Mouse (Mus musculus): ENCODE data around the gene Slc25a29. TPM values are rescaled to one million over a fixed set of nuclear protein-coding genes. Genes with fewer than 3 reads are reported as not detected.

Slc25a29 gene
- total RNA-seq, 1 experiment: 2.1 TPM

GRCm38 (mm10) chr12:108830358-108830757, 5.3 kb downstream of the Slc25a29 start:
- no peak for DNase-seq (ENCODE audit: low read depth, low spot score)
- in situ Hi-C loops (cut with MboI; ENCODE audit: low sequenced_read_pairs in 2 of 2, unreplicated experiment in 2 of 2): no loop called here
- TF ChIP-seq MAFK (IDR thresholded peaks at IDR 0.05; ENCODE audit: insufficient read depth, low read depth, low read length) (no peak), ZC3H11A (IDR thresholded peaks at IDR 0.05; ENCODE audit: borderline replicate concordance, low read depth, low read length) (no peak), HCFC1 (IDR thresholded peaks at IDR 0.05; ENCODE audit: borderline replicate concordance, insufficient read depth, low read length) (no peak), CHD2 (IDR thresholded peaks at IDR 0.05; ENCODE audit: low read depth, low read length) (no peak), ZNF384 (IDR thresholded peaks at IDR 0.05; ENCODE audit: low read depth, low read length) (no peak)
- Histone ChIP-seq H3K9ac (ENCODE audit: insufficient read depth, low read depth, low read length, poor library complexity, severe bottlenecking) (no peak overlapping the region), H3K27ac (ENCODE audit: insufficient read depth, low read depth, low read length, poor library complexity, severe bottlenecking) (no peak overlapping the region), H3K9me3 (ENCODE audit: control insufficient read depth, insufficient read depth, low read depth, low read length) (no peaks in the 10 kb centered on the region), H3K4me1 (ENCODE audit: control insufficient read depth in 2 of 2, insufficient read depth in 2 of 2, low read length in 2 of 2, poor library complexity in 1 of 2) (peaks cover 0 to 6% of the 10 kb centered on the region in 2 experiments; a peak in 1 of 4 replicates), H3K4me3 (ENCODE audit: insufficient read depth in 1 of 2, low read depth in 1 of 2, low read length in 2 of 2, poor library complexity in 1 of 2, severe bottlenecking in 1 of 2) (no peak overlapping the region), H3K36me3 (ENCODE audit: control insufficient read depth, insufficient read depth, low read length, poor library complexity, severe bottlenecking) (no peaks in the 10 kb centered on the region; the same call in 1 of the 2 replicates)

GRCm38 (mm10) chr12:108829636-108830035, 6.0 kb downstream of the Slc25a29 start:
- no peak overlapping the region for H3K9ac ChIP-seq (ENCODE audit: insufficient read depth, low read depth, low read length, poor library complexity, severe bottlenecking)
- in situ Hi-C loops (cut with MboI; ENCODE audit: low sequenced_read_pairs in 2 of 2, unreplicated experiment in 2 of 2): no loop called here
- peaks cover 0 to 6% of the 10 kb centered on the region in 2 experiments; a peak in 1 of 4 replicates for H3K4me1 ChIP-seq (ENCODE audit: control insufficient read depth in 2 of 2, insufficient read depth in 2 of 2, low read length in 2 of 2, poor library complexity in 1 of 2)
- H3K36me3 ChIP-seq (ENCODE audit: control insufficient read depth, insufficient read depth, low read length, poor library complexity, severe bottlenecking): no peaks in the 10 kb centered on the region; the same call in 1 of the 2 replicates
- no peak overlapping the region for H3K27ac ChIP-seq (ENCODE audit: insufficient read depth, low read depth, low read length, poor library complexity, severe bottlenecking)
- H3K9me3 ChIP-seq (ENCODE audit: control insufficient read depth, insufficient read depth, low read depth, low read length): no peaks in the 10 kb centered on the region
- no peak overlapping the region for H3K4me3 ChIP-seq (ENCODE audit: insufficient read depth in 1 of 2, low read depth in 1 of 2, low read length in 2 of 2, poor library complexity in 1 of 2, severe bottlenecking in 1 of 2)
- TF ChIP-seq ZNF384 (IDR thresholded peaks at IDR 0.05; ENCODE audit: low read depth, low read length) (no peak), MAFK (IDR thresholded peaks at IDR 0.05; ENCODE audit: insufficient read depth, low read depth, low read length) (no peak), CHD2 (IDR thresholded peaks at IDR 0.05; ENCODE audit: low read depth, low read length) (no peak), ZC3H11A (IDR thresholded peaks at IDR 0.05; ENCODE audit: borderline replicate concordance, low read depth, low read length) (no peak), HCFC1 (IDR thresholded peaks at IDR 0.05; ENCODE audit: borderline replicate concordance, insufficient read depth, low read length) (no peak)
- DNase-seq (ENCODE audit: low read depth, low spot score): no peak

GRCm38 (mm10) chr12:108827641-108828040, 8.0 kb downstream of the Slc25a29 start:
- Histone ChIP-seq H3K4me1 (ENCODE audit: control insufficient read depth in 2 of 2, insufficient read depth in 2 of 2, low read length in 2 of 2, poor library complexity in 1 of 2) (peaks cover 0 to 6% of the 10 kb centered on the region in 2 experiments; a peak in 1 of 4 replicates), H3K27ac (ENCODE audit: insufficient read depth, low read depth, low read length, poor library complexity, severe bottlenecking) (no peak overlapping the region), H3K9ac (ENCODE audit: insufficient read depth, low read depth, low read length, poor library complexity, severe bottlenecking) (no peak overlapping the region), H3K36me3 (ENCODE audit: control insufficient read depth, insufficient read depth, low read length, poor library complexity, severe bottlenecking) (no peaks in the 10 kb centered on the region), H3K9me3 (ENCODE audit: control insufficient read depth, insufficient read depth, low read depth, low read length) (no peaks in the 10 kb centered on the region), H3K4me3 (ENCODE audit: insufficient read depth in 1 of 2, low read depth in 1 of 2, low read length in 2 of 2, poor library complexity in 1 of 2, severe bottlenecking in 1 of 2) (no peak overlapping the region)
- in situ Hi-C loops (cut with MboI; ENCODE audit: low sequenced_read_pairs in 2 of 2, unreplicated experiment in 2 of 2): no loop called here
- DNase-seq (ENCODE audit: low read depth, low spot score): no peak
- no peak for TF ChIP-seq CHD2 (IDR thresholded peaks at IDR 0.05; ENCODE audit: low read depth, low read length)
- no peak for TF ChIP-seq MAFK (IDR thresholded peaks at IDR 0.05; ENCODE audit: insufficient read depth, low read depth, low read length)
- TF ChIP-seq ZNF384 (IDR thresholded peaks at IDR 0.05; ENCODE audit: low read depth, low read length): no peak
- TF ChIP-seq ZC3H11A (IDR thresholded peaks at IDR 0.05; ENCODE audit: borderline replicate concordance, low read depth, low read length): no peak
- no peak for TF ChIP-seq HCFC1 (IDR thresholded peaks at IDR 0.05; ENCODE audit: borderline replicate concordance, insufficient read depth, low read length)

- peaks cover 0 to 6% of the 10 kb centered on the region in 2 experiments; a peak in 1 of 4 replicates for H3K4me1 ChIP-seq (ENCODE audit: control insufficient read depth in 2 of 2, insufficient read depth in 2 of 2, low read length in 2 of 2, poor library complexity in 1 of 2)
- no peak overlapping the region for H3K27ac ChIP-seq (ENCODE audit: insufficient read depth, low read depth, low read length, poor library complexity, severe bottlenecking)
- peak overlapping the region; percentile 16; the same call in 1 of the 2 replicates for H3K9ac ChIP-seq (ENCODE audit: insufficient read depth, low read depth, low read length, poor library complexity, severe bottlenecking)
- DNase-seq (ENCODE audit: low read depth, low spot score): no peak
- TF ChIP-seq ZC3H11A (IDR thresholded peaks at IDR 0.05; ENCODE audit: borderline replicate concordance, low read depth, low read length): no peak
- no peak for TF ChIP-seq HCFC1 (IDR thresholded peaks at IDR 0.05; ENCODE audit: borderline replicate concordance, insufficient read depth, low read length)
- TF ChIP-seq CHD2 (IDR thresholded peaks at IDR 0.05; ENCODE audit: low read depth, low read length): no peak
- no peak for TF ChIP-seq ZNF384 (IDR thresholded peaks at IDR 0.05; ENCODE audit: low read depth, low read length)
- TF ChIP-seq MAFK (IDR thresholded peaks at IDR 0.05; ENCODE audit: insufficient read depth, low read depth, low read length): no peak
- no peaks in the 10 kb centered on the region for H3K9me3 ChIP-seq (ENCODE audit: control insufficient read depth, insufficient read depth, low read depth, low read length)
- H3K36me3 ChIP-seq (ENCODE audit: control insufficient read depth, insufficient read depth, low read length, poor library complexity, severe bottlenecking): no peaks in the 10 kb centered on the region
- peak overlapping the region; percentile 14 to 20; a peak in 2 of 4 replicates for H3K4me3 ChIP-seq (ENCODE audit: insufficient read depth in 1 of 2, low read depth in 1 of 2, low read length in 2 of 2, poor library complexity in 1 of 2, severe bottlenecking in 1 of 2)
- in situ Hi-C loops (cut with MboI; ENCODE audit: low sequenced_read_pairs in 2 of 2, unreplicated experiment in 2 of 2): no loop called here
These were observed 8.6 kb downstream of the Slc25a29 start for GRCm38 (mm10) chr12:108826958-108827535.

Measured in ES-E14 (cell line).